Mouse (Mus musculus): ENCODE measurements around the gene Gm42906. TPM values are rescaled to one million over a fixed set of nuclear protein-coding genes. Genes with fewer than 3 reads are reported as not detected.

Gene Gm42906
- not detected in 2 replicates for polyA plus RNA-seq (2015; fragmentation: Nextera tagmentation; extraction: Ambion mirVana)

DNA sequence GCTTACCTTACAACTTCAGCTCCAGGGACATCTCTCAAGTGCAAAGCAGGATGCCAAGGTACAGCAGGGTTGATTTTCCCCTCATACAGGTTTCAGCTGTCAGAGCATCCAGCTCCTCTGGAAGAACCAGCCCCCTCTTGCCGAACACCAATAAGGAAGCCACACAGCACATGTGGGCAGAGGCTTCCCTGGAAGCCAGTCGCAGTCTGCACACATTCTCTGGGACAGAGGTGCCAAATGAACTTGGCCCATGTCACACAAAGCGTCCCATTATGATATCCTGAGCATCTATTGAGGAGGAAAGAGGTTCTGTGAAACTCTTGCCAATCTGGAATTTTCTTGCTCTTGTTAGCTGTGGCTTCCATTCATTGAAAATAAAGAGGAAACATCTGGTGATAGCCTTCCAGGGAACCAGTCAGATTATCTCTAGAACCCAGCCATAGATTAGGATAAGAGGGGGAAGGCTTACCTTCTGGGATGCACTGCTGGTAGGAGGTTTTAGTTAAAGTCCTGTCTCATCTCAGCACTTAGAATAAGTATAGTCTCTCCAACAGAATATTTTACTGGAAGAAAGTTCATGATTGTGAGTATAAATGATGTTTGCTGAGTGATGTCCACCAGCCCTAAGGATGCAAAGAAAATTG is at the start of gene Gm42906:
Gene Gm42906, minus strand, starts transcription at position 51 of the 644 bp plus-strand sequence.

DNA sequence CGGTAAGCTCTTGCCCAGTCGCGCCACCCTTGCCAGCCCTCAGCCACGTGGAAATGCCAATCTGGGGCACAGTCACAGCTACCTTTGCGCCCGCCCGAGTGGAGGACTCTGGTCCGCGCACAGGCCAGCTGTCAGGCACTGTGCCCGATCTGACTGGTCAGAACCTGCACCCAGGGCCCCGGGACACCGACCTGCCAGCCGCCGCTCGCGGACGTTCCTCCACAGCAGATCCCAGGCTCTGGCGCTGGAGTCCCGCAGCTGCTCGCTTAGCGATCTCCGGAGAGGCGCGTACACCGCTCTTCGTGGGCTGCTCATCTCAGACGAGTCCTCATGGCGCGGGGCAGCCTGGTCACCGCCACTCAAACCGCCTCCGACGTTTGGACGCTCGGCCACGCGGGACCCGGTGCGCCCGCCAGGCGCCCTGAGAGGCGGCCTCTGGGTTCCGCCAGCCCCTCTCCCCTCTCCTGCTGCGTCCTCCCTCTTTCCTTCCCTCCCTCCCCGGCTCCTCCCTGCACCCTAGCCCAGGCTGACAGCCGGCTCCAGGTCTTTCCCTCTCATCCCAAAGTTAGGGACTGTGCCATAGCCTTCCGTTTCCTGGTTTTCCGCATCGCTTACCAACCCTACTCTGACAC is 194.4 kb downstream of the Gm42906 start, which contains the start of gene Stard13:
Gene Stard13, minus strand, starts transcription at position 437 of the 632 bp plus-strand sequence.

Other genes starting within 250 kb of the Gm42906 start
- 8.8 and 9.6 TPM in 2 replicates for gene Stard13, start 194.3 kb downstream of the Gm42906 start, polyA plus RNA-seq (2015; fragmentation: Nextera tagmentation; extraction: Ambion mirVana)
- gene Vmn2r18, start 177.9 kb upstream of the Gm42906 start, polyA plus RNA-seq (2015; fragmentation: Nextera tagmentation; extraction: Ambion mirVana), result not detected in 2 replicates
- gene Rfc3, start 223.1 kb upstream of the Gm42906 start, polyA plus RNA-seq (2015; fragmentation: Nextera tagmentation; extraction: Ambion mirVana), result 20.0 and 23.1 TPM in 2 replicates